Mouse (Mus musculus) T-helper 2 cell (primary cell): ENCODE measurements at regions not wholly inside any gene's neighbourhood (a gene's known extent, or its start where the extent isn't known, plus 50 kb on each side); places are given as distances from the start of the nearest gene placed in this dataset.

ENCODE experiments used
- in situ Hi-C: fragments of 300-600 bp; cut with MboI, MseI; formaldehyde crosslinking; loops from one replicate; pipeline ENCODE4 v1.15.1; 2025; ENCODE audit warnings: high pct_unique_total_duplicates

DNA sequence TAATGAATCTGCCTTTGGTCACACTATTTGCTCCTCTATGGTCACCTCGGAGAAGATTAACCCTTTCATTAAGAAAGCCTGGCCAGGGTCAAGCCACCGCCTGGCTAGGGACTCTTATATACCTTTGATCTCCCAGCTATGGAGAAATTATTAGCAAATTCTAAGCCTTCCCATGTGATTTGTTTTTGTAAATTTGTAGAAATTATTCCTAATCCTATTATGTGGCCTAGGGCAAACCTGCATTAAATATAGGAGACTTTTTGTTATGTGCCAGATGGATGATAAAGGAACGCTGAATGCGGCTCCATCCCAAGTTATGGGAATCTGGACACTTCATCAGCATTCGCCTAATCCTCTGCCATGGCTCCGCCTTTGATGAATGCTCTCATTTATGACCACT is 70.4 kb upstream of the Tmco5 start:
- in situ Hi-C loops: no loop called here

DNA sequence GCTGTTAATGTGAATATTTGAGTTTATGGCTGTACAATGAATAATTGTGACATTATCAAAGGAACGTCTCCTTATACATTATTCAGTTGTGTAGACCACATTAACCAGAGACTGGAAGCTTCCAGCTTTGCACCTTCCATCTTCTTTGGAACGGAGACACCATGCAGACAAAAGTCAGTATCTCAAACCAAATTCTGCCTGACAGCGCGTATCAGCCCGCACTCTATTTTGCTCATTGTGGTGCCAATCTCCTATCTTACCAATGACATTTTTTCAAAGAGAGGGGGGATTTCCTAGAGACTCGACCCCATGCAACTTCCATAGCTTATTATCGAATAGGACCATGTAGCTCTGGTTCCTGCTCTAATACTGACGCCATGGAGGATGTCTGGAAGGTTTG is 69.9 kb upstream of the Tmco5 start:
- in situ Hi-C loops: no loop called here

DNA sequence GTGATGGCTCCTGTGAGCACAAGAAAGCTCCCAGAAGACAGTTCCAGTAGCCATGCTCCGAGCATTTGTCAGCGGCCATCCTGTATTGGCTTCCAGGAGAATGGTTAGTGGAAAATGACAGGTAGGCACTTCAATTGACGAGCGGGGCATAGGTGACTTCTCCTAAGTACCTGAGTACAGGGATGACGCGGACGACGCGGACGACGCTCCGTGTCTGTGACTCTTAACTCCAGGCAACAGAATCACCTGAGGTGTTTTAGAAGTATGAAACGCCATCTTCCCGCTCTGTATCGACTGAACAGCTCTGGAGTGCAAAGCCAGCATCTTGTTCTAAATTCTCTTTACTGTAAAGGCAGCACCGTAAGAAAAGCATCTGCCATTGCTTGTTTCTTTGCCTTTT is 68.4 kb upstream of the Tmco5 start:
- in situ Hi-C loops: no loop called here

DNA sequence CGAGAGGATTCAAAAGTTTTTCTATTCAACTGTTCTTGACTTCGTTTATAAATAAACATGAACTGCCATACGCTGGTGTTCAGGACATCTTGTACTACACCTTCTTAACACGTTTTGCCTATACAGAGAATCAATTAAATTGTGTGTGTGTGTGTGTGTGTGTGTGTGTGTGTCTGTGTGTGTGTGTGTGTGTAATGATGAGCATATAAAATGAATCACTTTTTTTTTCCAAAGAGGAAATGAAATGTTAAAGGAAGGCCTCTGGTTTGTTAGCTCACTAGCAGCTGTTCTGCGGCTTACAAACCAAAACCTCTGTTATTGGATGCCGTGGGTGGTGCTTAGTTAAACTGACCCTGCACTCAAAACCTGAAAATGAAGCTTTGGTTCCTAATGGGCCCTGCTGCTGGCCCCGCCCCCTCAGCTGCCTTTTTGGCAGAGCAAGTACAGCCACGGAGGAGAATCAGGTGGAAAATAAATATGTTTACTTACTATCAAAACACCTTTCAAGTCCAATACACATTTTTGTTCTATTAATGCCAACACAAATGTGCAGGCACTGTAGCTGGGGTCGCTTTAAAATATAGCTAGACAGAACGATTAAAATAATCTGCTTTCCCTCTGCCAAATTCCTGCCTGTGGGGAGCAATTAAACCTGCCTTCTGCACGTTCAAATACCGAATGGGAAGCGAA is 65.5 kb upstream of the Tmco5 start:
- in situ Hi-C loops: no loop called here

DNA sequence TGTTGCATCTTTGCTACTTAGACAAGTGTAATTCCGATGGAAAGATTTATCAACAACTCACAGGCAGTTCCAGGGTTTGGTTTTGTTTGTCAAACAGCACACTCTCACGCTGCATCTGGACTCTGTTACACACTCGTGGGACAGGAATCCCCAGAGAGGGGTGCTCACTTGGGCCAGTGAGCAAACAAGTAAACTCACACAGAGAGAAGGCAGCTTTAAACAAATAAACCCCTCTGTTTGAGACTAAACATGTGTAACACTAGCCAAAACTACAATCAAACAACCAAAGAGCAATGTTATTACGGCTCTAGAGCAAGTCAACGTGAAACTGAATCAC is 65.0 kb upstream of the Tmco5 start:
- in situ Hi-C loops: no loop called here

DNA sequence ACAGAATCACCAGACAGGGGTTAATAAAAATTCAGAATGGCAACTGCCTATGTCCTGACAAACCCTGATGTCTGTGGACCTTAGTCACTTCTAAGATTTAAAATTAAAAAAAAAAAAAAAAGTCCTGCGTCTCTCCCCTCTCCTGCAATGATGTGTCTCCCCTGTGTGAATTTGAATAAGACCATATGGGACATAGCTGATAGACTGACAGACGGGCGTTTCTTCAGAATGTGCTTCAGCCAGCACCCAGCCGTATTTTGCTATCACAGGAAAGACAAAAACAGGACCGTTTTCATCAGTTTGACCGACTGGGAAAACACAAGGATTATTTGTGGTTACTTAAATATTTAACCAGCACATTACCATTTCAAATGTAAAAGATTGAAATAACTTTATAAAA is 61.4 kb upstream of the Tmco5 start:
- in situ Hi-C loops: no loop called here

DNA sequence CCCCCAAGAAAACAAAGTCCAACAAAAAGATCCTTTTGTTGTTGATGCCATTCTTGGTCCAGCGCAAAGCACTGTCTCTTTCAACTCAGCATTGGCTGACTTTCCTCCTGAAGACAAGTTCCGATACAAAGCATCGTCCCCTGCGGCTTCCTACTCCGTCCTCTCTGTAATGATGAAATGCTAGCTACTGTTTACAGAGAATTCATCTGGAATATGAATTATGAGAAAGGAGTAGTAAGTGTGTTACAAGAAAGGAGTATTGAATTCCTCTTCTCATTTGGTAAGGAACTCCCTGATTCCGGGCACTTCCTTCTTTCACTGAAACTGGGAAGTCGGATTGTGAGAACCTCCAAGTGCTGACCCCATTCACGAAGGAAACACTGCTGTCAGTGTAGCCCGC is 60.9 kb upstream of the Tmco5 start:
- in situ Hi-C loops: no loop called here

DNA sequence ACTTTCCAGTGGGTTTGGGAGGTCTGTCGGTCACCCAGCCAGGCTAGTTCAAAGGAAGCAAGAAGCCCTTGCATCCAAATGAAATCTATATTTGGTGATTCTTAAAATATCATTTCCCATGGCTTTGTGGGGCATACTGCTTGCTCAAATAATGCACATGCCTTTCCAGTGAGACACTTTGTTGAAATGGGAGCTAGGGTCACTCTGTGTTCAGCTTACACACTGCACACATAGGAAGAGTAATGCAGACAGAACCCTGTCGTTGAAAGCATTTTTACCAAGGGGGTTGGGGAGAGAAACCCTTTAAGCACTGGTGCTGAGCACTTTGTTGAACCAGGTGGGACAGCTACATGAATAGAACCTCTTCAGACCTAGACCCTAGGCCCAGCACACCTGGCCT is 59.9 kb upstream of the Tmco5 start:
- in situ Hi-C loops: no loop called here

DNA sequence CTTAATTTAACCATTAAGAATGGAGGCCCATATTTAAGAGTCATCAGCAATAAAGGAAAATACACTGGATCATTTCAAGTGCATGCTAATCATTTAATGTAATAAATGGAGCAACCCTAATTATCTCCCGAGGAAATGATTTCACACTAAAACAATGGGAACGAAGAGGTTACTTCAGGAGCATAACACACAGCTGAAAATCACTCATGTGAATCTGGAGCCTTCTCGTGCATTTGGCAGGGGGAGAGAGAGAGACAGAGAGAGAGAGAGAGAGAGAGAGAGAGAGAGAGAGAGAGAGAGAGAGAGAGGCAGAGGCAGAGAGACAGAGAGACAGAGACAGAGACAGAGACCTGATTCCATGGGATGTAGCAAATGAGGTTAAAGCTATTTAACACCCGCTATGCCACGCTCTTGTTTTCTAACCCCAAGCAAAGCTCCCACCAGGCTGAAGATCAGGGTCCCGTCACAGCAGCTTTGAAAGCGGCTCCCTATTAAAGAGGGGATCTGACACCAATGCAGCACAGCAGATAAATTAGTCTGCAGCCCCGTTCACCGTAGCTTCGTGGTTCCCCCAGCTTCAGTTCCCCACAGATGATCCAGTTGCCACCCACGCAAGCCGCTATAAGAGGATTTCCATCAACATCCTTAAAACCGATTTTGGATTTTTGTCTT is 59.3 kb upstream of the Tmco5 start:
- in situ Hi-C loops: no loop called here

DNA sequence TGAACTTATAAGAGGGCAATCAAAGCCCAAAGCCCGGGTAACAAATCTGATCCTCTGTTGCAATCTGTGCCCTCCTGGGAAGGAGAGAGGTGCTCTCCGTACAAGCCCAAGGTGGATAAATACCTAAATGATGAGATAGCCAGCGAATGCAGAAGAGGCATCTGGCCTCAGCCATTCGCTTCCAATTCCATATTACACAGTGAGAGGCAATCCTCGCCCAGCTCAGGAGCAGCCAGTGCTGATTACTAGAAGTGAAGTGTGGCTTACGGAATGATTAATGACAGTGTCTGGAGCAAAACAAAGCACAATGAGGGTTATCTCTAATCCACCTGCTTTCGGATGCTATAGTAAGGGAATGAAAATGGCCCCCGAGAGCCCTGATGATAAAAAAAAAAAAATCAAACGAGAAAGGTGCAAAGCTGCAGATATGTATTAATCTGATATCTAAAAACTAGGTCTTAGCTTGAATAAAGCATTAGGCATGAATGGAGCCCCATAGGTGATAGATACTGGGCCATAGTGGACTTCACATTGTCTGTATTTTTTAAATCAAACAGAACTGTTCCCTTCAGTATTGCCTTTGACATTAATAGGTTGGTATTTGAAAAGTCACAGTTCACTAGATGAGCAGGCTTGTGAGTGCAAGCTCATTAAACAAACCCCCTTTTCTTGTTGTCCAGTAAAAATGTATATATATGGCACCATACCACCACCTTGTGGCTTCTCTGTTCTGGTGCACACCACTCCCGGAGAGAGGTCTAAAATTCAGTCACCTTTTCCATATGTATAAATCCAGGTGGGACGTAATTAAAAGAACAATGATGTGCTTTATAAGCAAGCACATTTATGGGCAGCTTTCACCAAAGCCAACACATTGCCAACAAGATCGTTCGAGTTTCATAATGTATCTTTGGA is 57.4 kb upstream of the Tmco5 start:
- in situ Hi-C loops: no loop called here
